In genomic region chr2:160526377-160527125, GRCm38 (mm10) we compare ENCODE assay signal across 16 mouse cellular contexts.
A peak's percentile ranks its signal among the peaks of the same experiment; 100 is the strongest.
DNase-seq lines count a peak whose midpoint lies in the region; ATAC-seq and TF ChIP-seq lines count a peak whose summit lies in the region.
"Had no signal": no experiment of that assay in that cellular context is flagged by ENCODE, and none has a peak within 500 bp of the region (broad histone marks: within the 10 kb centered on the region; RNA-seq: fewer than 3 reads in every experiment).

No protein-coding gene starts in this region.

- H3K27ac ChIP-seq in midbrain, embryonic 10.5 days (replicated peaks), result peak overlapping the region; percentile 4; the same call in 1 of the 2 replicates
- no peak overlapping the region for H3K27ac ChIP-seq in midbrain, postnatal 0 days (ENCODE audit: low read depth, low read length)
- H3K27ac ChIP-seq: embryonic facial prominence, embryonic 13.5 days; forebrain, embryonic 13.5 days; gastrocnemius, adult 2 months; kidney, postnatal 0 days; limb, embryonic 12.5 days; lung, embryonic 15.5 days had no signal

- no peak for TF ChIP-seq CTCF in midbrain, postnatal 0 days (IDR thresholded peaks at IDR 0.05)

- no peaks in the 10 kb centered on the region for H3K27me3 ChIP-seq in midbrain, embryonic 10.5 days (ENCODE audit: low read depth, poor library complexity, severe bottlenecking)
- H3K27me3 ChIP-seq in midbrain, postnatal 0 days (ENCODE audit: insufficient read depth, low read length), result no peaks in the 10 kb centered on the region
- H3K27me3 ChIP-seq: embryonic facial prominence, embryonic 13.5 days; forebrain, embryonic 13.5 days; lung, embryonic 15.5 days had no signal

- H3K9ac ChIP-seq in midbrain, postnatal 0 days (replicated peaks; ENCODE audit: low read length, poor library complexity, severe bottlenecking), result no peak overlapping the region
- H3K9ac ChIP-seq: embryonic facial prominence, embryonic 13.5 days; forebrain, embryonic 13.5 days; limb, embryonic 12.5 days; lung, embryonic 15.5 days had no signal

- 59% methylated on average over 8 of the region's 8 CpGs for WGBS in midbrain, embryonic 10.5 days
- WGBS in midbrain, postnatal 0 days, result 67% methylated on average over 8 of the region's 8 CpGs

- H3K4me2 ChIP-seq in midbrain, postnatal 0 days (ENCODE audit: low read depth, low read length, poor library complexity, severe bottlenecking), result no peak overlapping the region
- H3K4me2 ChIP-seq: embryonic facial prominence, embryonic 13.5 days; forebrain, embryonic 13.5 days; limb, embryonic 12.5 days; lung, embryonic 15.5 days had no signal

- no peaks in the 10 kb centered on the region for H3K36me3 ChIP-seq in midbrain, embryonic 10.5 days
- no peaks in the 10 kb centered on the region for H3K36me3 ChIP-seq in midbrain, postnatal 0 days (ENCODE audit: insufficient read depth, low read length)
- H3K36me3 ChIP-seq: embryonic facial prominence, embryonic 13.5 days; limb, embryonic 12.5 days; lung, embryonic 15.5 days had no signal

- H3K4me3 ChIP-seq in midbrain, embryonic 10.5 days, result no peak overlapping the region
- H3K4me3 ChIP-seq in midbrain, postnatal 0 days (ENCODE audit: low read depth, low read length), result no peak overlapping the region
- H3K4me3 ChIP-seq: embryonic facial prominence, embryonic 13.5 days; forebrain, embryonic 13.5 days; gastrocnemius, adult 2 months; limb, embryonic 12.5 days; lung, embryonic 15.5 days had no signal

- DNase-seq in midbrain, embryonic 10.5 days (ENCODE audit: low spot score), result peak; percentile 28
- DNase-seq in midbrain, postnatal 0 days (ENCODE audit: low spot score), result no peak
- peak; percentile 80 for DNase-seq in embryo, embryonic 9.5 days (ENCODE audit: extremely low spot score)
- DNase-seq in kidney, postnatal 14 days, result peak; percentile 10
- DNase-seq in retina, embryonic 14.5 days (ENCODE audit: low spot score), result peak; percentile 80
- no peak for DNase-seq in thymus, postnatal 36 days
- no peak for DNase-seq in urinary bladder, postnatal 10 days (ENCODE audit: low spot score)
- DNase-seq: cerebellum, adult 8-10 months; gastrocnemius, adult 2 months; thymus, postnatal 14 days had no signal

- H3K4me1 ChIP-seq in midbrain, embryonic 10.5 days, result peaks cover 19% of the 10 kb centered on the region
- H3K4me1 ChIP-seq in midbrain, postnatal 0 days (ENCODE audit: insufficient read depth, low read length), result no peaks in the 10 kb centered on the region
- H3K4me1 ChIP-seq: lung, embryonic 15.5 days had no signal

- H3K9me3 ChIP-seq in midbrain, embryonic 10.5 days (replicated peaks), result no peaks in the 10 kb centered on the region
- H3K9me3 ChIP-seq in midbrain, postnatal 0 days (ENCODE audit: low read length), result no peaks in the 10 kb centered on the region
- H3K9me3 ChIP-seq: embryonic facial prominence, embryonic 13.5 days; forebrain, embryonic 13.5 days; limb, embryonic 12.5 days; lung, embryonic 15.5 days had no signal

- no peak for ATAC-seq in midbrain, postnatal 0 days (ENCODE audit: low FRiP score)
- no peak for ATAC-seq in activated CD4-positive, CD25-positive, alpha-beta regulatory T cell, adult 4 months
- ATAC-seq: forebrain, embryonic 13.5 days had no signal

Comparison
In these comparisons a context has a peak if more than half of its experiments do, and no peak if none do; other contexts are left out.
1. DNase-seq: peak in midbrain, embryonic 10.5 days (single experiment), embryo, embryonic 9.5 days (single experiment), kidney, postnatal 14 days (single experiment) and retina, embryonic 14.5 days (single experiment); none in midbrain, postnatal 0 days (single experiment), thymus, postnatal 36 days (0 of 2) and urinary bladder, postnatal 10 days (single experiment).